In the genomic region with DNA sequence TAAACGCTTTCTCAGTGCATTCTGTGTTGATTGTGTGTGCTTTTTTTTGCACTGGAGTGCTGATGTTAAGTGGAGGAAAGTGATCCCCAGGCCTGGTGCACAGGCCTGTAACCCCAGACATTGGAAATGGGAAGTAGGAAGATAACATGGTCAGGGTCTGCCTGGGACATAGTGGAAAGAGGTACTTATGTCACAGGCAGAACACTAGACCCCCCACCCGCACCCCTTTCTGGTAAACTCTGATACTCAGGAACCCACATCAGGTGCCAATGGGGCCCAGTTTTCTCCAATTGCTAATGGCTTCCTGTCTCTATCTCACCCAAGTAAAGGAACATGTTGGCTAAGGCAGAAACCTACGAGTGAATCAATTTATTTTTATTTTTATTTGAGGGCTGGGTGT, we compare ENCODE assay signal across 19 mouse cellular contexts. TPM values are rescaled to one million over a fixed set of nuclear protein-coding genes. Genes with fewer than 3 reads are reported as not detected.
"Had no signal": no experiment of that assay in that cellular context is flagged by ENCODE, and none has a peak within 500 bp of the region (broad histone marks: within the 10 kb centered on the region; RNA-seq: fewer than 3 reads in every experiment).

No protein-coding gene starts in this region.

- ATAC-seq: liver, postnatal 0 days; lung, postnatal 0 days; midbrain, embryonic 15.5 days had no signal

- H3K9ac ChIP-seq: limb, embryonic 12.5 days; limb, embryonic 15.5 days; liver, embryonic 14.5 days; liver, postnatal 0 days; lung, embryonic 14.5 days; midbrain, embryonic 12.5 days; midbrain, embryonic 15.5 days; neural tube, embryonic 13.5 days had no signal

- H3K36me3 ChIP-seq: limb, embryonic 12.5 days; limb, embryonic 15.5 days; midbrain, embryonic 12.5 days; midbrain, embryonic 15.5 days; neural tube, embryonic 13.5 days had no signal

- H3K4me3 ChIP-seq: limb, embryonic 12.5 days; limb, embryonic 15.5 days; midbrain, embryonic 12.5 days; midbrain, embryonic 15.5 days; myocyte; neural tube, embryonic 13.5 days had no signal

- H3K27me3 ChIP-seq: limb, embryonic 12.5 days; limb, embryonic 15.5 days; midbrain, embryonic 12.5 days; midbrain, embryonic 15.5 days; neural tube, embryonic 13.5 days had no signal

- H3K4me2 ChIP-seq: limb, embryonic 12.5 days; limb, embryonic 15.5 days; liver, embryonic 11.5 days; lung, embryonic 14.5 days; midbrain, embryonic 12.5 days; midbrain, embryonic 15.5 days; neural tube, embryonic 13.5 days had no signal

- H3K9me3 ChIP-seq: limb, embryonic 12.5 days; limb, embryonic 15.5 days; midbrain, embryonic 12.5 days; midbrain, embryonic 15.5 days; neural tube, embryonic 13.5 days had no signal

- DNase-seq: liver, postnatal 0 days; retina, postnatal 1 day; right cerebral cortex, postnatal 25 days; spleen, adult 18-20 months; thymus, adult 18-20 months; thymus, postnatal 36 days had no signal

- H3K27ac ChIP-seq: limb, embryonic 12.5 days; limb, embryonic 15.5 days; liver, embryonic 14.5 days; macrophage; midbrain, embryonic 12.5 days; midbrain, embryonic 15.5 days; neural tube, embryonic 13.5 days had no signal

RNA-seq across cellular contexts. Expression of a gene that starts 31.6 kb away (rescaled TPM):
- total RNA-seq: left cerebral cortex, postnatal 4 days; neutrophil, adult 5-6 weeks had no signal
- polyA plus RNA-seq: macrophage had no signal
